Mouse (Mus musculus): ENCODE results near the gene Tbc1d7.

- TF ChIP-seq POLR2A (IDR thresholded peaks at IDR 0.05; ENCODE audit: control insufficient read depth, low read depth, low read length) (no peak), CTCF (IDR thresholded peaks at IDR 0.05; ENCODE audit: control insufficient read depth, insufficient read depth, insufficient replicate concordance, low read depth, low read length) (no peak)
Observed at GRCm38 (mm10) chr13:43132859-43133258, 38.4 kb downstream of the Tbc1d7 start.
